Mouse (Mus musculus) testis, adult 2 months (tissue): ENCODE results near the gene Omg.

Experiments used
- CTCF ChIP-seq: fragments of 200-500 bp; IDR thresholded peaks from 2 replicates; pipeline ENCODE4 v1.5.1; 2012; ENCODE audit warnings: low read depth, mild to moderate bottlenecking, inconsistent platforms, low read length, moderate library complexity; ENCODE audit not compliant: control insufficient read depth, insufficient read depth, insufficient replicate concordance
- POLR2A ChIP-seq: fragments of 200-500 bp; IDR thresholded peaks from 2 replicates; pipeline ENCODE4 v1.6.1; 2012; ENCODE audit warnings: low read depth, mild to moderate bottlenecking, inconsistent platforms, low read length, moderate library complexity; ENCODE audit not compliant: control insufficient read depth

DNA sequence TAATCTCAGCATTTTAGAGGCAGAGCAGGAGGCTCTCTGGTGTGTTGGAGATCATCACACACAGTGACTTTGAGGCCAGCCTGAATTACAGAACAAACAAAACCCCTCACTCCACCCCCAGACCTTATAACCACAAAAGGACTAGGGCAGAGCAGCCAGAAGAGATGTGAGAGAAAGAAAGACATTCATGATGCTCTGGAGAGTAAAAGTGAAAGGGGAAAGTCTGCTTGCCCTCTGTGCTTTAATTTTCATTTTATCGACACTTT lies 20.4 kb upstream of the Omg start:
- no peak for TF ChIP-seq CTCF
- no peak for TF ChIP-seq POLR2A
